Mouse (Mus musculus) retina, postnatal 7 days (tissue): Measurements from ENCODE around the gene Trub1.
A peak's percentile ranks its signal among the peaks of the same experiment; 100 is the strongest.

Experiments
- DNase-seq: peaks from one replicate; pipeline ENCODE4 v3.0.0-alpha.2; 2012; ENCODE audit warnings: low read depth, low spot score

Gene Trub1

DNA sequence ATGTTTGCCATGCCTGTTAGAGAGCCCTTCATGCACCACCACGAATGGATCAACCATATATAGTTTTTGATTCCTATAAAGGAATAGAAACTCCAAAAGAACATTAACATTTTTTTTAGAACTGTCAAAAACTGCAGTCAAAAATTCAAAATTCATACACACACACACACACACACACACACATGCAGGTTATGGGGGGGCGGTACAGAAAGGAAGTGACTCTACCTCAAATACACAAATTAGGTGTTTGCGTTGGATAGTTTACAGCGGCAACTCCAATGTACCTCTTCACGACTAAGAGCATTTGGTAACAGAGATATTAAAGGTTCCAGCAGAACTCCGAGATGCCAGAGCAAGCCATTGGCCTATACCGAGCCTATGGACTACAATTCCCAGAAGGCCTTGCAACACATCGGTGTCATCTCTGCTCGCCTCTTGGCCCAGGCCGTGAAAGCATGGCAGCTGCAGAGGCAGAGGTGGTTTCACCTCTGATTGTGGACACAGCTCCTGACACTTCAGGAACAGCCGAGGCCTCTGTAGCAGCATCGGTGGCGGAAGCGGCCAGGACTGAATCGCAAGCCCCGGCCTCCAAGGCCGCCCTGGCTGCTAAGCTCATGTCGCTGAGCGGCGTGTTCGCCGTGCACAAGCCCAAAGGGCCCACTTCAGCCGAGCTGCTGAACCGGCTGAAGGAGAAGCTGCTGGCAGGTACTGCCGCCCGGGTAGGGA is at the start of gene Trub1:
Trub1 (plus strand) TSS at position 421 of the 726 bp plus-strand sequence.
- peak; percentile 78 for DNase-seq

DNA sequence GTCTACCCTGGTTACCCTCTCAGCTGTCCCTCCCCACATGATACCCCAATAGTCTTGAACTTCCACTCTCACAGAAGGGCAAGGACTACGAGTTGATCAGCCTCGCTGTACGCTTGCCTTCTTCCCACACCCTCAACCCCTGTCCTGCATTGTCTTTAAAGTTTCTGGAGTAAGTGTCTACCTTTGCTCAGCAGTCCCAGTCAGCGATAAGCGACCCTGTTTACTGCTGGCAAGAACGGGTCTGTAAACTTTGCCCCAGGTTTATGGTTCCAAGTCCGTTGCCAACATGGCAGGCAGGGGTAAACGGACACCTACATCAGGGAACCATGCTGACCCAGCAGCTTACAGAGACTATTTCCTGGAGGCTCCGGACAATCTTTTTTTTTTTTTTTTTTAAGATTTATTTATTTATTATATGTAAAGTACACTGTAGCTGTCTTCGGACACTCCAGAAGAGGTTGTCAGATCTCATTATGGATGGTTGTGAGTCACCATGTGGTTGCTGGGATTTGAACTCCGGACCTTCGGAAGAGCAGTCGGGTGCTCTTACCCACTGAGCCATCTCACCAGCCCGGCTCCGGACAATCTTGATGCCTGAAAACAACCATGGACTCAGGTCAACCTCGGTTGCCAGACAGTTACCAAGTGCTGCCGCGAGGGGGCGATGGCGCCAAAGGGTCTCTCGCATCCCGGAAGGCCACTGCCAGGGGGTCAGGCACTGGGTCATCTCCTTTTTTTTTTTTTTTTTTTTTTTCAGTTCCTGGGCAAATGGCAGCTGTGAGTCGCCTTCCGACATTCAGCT is 48.8 kb upstream of the Trub1 start:
- DNase-seq, result peak; percentile 75

DNA sequence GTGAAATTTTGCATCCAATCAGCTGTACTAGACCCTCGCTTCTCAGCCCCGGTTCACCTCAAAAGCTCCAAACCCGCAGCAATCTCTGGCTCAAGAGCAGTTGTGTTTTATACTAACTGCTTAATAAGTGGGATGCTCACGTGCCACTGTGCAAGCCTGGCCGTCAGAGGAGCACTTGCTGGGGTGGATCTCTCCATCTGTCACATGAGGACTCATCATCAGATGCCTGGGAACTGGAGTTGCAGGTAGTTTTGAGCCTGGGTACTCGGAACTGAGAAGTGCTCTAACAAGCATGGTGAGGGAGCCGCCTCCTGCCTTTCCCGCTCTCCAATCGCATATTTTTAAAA is 48.2 kb upstream of the Trub1 start:
- no peak for DNase-seq

DNA sequence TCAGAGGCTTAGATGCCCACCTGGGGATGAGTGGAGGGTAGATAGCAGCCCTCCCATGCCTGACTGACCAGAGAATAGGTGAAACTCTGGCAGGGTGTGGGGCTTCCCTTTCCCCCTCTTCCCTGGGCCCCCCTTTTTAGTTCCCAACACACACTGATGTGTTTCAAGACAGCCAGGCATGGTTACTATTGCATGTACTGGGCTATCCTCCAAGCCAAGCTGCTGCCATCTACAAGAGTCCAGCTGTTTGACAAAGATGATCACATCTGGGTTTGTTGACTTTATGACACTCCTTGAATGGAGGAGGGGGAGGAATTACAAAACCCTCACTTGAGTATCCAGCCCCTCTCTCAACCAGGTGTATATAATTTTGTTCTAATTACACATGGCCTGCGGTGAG is 44.8 kb upstream of the Trub1 start:
- DNase-seq, result no peak

DNA sequence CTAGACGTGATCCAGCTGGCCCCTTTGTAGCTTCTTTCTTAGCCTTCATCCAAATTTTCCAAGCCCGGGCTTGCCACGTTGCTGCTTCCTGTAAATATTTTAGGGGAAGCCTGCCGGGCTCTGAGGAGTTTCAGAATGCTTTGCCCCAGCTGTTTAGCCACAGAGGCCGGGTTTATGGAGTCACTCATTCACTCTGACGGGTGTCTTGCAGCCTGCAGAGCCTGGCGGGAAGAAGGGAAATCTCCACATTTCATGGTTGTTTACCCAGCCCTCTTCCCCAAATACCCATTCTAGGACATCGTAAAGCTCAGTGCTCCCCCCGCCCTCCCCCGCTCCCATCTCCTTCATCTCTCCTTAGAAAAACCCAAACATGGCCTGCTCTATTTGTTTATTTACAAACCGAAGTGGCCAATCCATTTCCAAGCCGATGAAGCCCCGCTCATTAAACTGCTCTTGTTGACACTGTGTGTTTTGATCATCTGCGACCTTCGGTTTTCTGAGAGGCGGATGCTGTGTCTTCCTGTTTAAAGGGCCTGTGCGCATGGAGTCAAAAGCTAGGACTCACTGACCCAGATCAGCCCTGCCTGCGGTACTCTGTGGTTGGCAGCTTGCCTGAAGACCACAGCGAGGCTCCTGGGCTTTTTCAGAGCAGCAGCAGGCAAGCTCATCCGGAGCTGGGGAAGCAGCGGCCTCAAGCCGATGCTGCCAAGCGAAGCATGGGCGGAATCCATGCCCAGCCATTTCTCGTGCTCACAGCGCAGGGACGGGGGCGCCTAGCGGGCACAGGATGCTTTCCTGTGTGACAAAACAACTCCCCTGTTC is 41.1 kb upstream of the Trub1 start:
- DNase-seq, result peak; percentile 61

DNA sequence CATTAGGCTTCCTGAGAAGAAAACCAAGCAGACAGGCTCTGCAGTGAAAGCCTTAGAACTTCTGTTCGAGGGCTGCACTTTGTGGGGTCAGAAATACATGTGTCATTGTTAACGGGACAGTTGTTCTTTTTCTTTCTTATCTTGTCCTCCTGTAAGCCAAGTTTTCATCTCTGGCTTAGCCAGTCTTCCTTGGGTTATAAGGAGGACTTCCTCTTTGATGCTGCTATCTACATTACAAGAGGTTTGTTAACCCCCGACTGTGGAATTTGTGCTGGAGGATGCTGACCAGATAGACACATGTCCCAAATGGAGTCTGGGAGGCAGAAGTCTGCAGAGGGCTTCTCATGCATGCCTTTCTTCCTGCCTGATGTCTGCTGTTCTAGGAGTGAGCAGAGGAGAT is 39.5 kb upstream of the Trub1 start:
- DNase-seq, result no peak

DNA sequence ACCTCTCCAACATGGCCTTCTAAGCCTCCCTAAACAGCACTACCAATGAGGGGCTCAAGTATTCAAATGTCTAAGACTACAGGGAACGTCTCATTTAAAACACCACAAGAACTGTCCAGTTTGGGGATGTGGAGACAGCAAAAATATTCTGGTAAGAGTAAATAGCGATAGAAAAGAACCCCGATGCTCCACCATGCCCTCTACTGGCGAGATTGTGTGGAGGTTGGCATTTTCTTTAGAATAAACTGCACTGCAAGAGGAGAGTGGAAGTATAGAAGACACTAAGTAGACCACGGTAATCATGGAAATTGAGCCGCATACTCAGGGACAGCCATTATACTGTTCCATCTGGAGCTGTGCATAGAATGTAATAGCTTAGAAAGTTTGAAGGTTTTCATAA is 38.8 kb upstream of the Trub1 start:
- no peak for DNase-seq

DNA sequence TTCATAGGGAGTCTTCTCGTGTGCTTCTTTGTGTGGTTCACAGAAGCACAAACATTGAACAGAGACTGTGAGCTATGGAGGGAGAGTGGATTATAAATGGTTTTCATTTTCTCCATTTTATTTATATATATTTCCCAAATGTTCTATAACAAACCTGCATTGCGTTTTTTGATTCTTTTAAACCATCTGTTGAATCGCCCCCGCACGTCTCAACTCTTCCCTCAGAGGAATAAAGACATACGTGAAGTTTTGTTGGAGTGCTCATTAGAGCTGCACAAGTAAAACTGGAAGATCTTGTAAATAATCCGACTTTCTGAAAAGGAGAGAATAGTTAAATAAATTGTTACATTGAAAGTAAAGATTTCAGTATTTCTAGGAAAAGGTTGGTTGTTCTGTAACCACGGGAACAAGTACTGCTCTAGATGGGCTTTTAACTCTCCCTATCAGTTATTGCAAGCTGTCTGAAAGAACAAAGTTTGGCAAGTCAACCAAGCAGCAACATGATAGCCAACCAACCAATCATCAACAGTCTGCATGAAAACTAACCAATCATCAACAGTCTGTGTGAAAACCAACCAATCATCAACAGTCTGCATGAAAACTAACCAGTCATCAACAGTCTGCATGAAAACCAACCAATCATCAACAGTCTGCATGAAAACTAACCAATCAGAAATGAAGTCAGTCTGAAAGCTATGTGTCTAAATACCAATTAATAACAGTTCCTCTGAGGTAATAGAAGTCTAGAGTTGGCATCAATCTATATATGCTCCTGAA is 37.5 kb upstream of the Trub1 start:
- no peak for DNase-seq

DNA sequence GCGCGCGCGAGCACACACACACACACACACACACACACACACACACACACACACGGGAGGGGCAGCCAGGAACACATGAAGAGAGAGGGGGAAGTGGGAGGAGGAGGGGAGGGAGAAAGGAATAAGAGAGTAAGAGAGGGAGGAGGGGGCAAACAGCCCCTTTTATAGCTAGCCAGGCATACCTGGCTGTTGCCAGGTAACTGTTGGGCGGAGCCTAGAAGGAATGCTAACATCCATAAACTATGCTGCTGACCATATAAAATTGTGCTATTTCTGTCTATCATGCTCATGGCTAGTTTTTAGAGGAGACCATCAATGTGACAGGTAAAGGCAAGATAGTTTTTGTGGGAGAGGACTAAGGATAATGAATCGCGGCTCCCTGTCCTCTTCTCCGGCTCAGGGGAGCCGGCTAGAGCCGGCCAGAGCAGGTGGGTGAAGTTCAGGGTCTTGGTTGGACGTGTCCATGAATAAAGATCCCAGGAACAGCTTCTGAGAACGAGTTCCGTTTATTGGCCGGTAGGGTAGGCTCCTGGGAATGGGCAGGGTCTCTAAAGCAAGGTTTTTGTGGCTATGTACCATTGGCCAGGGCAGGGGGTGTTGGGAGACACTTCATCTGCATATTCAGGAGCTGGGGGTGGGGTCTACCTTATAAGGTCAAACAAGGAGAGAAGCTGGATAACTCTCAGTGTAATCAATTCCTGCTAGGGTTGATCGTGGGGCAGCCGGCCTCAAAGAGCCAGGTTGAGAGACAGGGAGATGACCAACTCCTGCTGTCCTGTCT is 34.7 kb upstream of the Trub1 start:
- DNase-seq, result no peak

DNA sequence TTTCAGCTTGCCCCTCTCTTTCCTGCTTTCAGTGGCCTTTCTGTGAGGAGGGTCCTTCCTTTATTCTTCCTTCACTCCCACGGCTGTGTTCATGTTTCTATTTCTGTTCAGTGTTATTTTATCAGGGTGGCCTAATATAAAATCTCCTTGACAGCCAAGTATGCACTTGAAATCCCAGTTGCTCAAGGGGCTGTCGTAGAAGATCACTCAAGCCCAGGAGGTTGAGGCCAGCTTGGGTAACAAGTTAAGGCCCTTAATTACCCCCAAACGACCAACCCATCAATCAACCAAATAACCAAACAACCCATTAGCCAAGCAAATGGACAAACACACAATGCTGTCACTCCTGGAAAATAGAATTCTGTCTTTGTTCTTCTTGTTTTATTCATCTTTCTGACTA is 29.3 kb upstream of the Trub1 start:
- no peak for DNase-seq

DNA sequence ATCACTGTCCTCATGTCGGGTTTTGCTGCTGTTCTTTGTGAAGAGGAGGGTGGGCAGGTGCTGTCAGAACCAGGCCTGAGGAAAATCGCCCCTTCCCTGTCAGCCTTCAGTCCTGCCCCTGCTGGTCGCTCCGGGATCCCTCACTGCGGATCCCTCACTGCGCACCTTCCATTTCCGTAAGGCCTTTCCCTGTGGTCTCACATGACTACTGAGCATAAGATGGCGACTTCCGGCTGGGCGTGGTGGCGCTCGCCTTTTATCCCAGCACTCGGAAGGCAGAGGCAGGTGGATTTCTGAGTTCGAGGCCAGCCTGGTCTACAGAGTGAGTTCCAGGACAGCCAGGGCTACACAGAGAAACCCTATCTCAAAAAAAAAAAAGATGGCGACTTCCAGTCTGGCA is 27.4 kb upstream of the Trub1 start:
- no peak for DNase-seq

DNA sequence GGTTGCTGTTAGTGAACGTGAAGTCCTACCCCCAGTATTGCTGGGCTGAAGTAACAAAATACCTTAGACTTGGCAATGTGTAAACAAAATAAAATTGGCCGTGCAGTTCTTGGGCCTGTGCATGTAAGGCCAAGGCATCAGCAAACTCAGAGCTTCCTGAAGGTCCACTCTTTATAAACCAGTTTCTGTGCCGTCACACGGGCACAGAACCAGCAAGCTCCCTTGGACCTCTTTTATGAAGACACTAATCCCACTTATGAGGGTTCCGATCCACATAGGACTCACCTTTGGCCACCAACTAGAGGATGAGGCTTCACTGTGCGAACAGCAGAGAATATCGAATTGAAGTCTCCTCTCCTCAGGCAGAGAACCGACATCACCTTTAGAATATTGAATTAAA is 25.9 kb upstream of the Trub1 start:
- no peak for DNase-seq

DNA sequence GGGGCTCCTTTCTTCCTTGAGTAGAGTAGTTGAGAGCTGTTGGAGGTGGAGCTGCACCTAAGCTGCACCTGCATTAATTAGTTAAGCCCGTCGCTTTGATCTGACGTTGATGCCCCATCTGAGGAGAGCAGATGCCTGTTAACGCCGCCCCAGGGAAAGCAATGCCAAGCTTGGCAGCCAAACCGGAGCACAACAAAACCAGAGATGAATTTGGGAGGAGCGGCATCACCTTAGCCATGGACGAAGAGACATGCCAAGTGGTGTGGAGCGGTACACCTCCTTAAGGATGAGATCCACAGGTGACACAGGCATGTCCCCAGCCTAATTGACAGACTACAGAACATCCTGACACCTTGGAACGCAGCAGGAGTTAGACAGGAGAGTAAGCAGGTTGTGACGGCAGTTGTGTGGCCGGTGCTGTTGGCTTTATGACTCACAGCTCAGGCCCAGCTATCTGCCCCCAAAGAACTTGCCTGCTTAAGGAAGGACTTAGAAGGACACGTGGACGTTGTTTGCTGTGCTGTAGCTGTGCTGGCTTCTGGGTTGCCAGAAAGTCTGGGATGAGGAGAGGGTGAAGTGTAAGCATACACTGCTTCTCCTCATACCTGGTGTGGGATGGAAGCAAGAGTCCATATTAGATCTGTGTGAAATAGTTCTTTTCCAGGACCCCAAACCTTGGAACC is 24.8 kb upstream of the Trub1 start:
- DNase-seq, result no peak

DNA sequence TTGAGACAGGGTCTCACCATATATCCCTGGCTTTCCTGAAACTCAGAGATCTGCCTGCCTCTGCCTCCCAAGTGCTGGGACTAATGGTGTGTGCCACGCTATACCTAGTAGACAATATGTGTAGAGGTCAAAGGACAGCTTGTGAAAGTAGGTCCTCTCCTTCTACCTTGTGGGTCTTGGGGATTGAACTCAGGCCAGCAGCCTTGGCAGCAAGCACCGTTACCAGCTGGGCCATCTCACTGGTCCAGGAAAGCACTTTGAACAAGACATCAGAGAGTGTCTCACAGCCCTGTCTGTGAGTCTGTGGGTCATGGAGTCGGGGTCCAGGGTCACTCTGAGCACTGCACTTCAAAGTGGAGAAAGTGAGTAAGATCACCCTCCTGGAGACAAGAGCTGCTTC is 24.1 kb upstream of the Trub1 start:
- no peak for DNase-seq

DNA sequence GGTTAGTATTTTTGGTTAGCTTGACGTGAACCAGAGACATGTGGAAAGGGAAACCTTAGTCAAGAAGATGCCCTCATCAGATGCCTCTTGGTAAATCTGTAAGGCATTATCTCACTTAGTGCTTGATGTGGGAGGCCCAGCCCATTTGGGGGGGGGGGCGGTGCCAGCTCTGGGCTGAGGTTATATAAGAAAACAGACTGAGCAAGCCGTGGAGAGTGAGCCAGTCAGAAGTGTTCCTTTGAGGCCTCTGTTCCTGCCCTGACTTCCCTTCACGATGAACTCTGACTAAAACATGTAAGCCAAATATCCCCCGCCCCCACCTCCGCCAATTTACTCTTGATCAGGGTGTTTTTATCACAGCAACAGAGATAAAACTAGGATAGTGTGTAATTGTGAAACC is 22.8 kb upstream of the Trub1 start:
- DNase-seq, result no peak

DNA sequence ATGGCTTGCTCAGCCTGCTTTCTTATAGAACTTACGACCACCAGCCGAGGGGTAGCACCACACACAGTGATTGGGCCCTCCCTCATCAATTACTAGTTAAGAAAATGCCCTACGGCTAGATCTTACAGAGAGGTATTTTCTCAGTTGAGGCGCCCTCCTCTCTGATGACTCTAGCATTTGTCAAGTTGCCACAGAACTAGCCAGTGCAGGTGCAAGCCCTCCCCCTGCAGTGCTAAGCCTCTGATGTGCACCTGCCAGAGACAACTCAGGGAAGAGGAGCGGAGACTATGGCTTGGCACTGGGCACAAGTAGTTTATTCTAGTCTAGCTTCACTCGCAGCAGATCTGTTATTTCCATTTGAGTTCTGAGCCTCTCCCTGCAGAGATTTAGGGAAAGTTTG is 21.2 kb upstream of the Trub1 start:
- no peak for DNase-seq

DNA sequence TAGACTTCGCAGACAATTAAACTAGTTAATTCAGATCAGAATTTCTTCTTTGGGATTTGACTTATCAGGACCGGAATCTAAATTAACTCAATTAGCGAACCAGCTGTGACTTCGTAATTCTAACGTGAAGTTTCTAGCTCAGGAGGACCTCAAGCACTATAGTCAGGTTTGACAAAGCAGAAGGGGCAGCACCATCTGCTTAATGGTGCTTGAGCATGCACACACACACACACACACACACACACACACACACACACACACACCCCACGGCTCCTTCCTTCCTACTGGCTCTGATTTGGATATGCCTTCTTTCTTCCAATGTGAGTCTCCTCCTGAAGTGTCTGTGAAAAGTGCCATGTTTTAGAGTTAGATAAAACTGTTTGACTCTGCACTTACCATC is 18.7 kb upstream of the Trub1 start:
- DNase-seq, result no peak

DNA sequence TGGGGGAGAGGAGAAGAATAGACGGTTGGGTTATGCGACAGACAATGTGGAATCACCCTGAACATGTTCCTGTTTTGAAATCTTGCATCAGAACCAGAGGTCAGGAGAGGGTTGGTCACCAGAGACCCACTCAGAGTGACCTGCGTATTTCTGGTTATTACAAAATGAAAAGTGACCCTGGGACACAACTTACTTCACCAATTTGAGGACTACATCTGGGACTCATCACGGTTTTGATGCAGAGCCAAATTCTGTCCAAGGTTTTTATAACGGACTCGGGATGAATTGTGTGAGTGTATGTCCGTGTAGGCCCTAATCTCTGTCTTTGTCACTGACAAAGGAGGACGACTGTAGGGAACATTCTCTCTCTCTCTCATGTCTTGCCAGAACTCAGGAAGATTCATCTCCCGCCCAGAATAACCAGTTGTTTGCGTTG is 16.1 kb upstream of the Trub1 start:
- no peak for DNase-seq

DNA sequence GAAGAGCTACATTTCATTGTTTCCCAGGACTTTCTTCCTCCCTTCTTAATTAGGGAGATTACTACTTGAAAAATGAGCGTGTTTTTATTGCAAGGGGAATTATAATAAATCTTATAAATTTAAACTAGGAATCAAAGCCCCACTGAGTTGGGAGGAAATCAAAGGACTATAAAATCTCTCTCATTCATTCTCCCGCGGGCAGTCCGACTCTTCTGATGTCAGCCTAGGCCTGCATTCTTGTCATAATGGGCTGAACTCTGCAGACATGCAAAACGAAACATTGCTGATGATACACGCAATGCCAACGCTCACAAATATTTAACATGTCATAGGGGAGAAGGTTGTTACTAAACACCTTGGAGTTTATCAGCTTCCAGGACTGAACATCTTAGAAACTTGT is 15.7 kb upstream of the Trub1 start:
- no peak for DNase-seq

DNA sequence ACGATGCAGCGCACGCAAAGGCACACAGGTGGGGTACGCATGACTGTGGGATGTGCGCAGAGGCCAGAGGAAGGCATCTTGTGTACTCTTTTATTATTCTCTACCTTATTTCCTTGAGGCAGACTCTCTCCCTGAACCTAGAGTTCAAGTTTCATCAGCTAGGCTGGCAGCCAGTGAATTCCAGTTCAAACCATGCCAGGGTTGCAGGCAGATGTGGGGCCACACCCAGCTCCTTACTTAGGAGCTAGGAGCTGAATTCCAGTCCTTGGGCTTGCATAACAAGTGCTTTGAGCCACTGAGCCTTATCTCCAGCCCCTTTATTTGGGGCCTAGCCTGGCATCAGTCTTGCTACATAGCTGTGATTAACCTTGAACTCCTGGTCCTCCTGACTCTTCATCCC is 13.4 kb upstream of the Trub1 start:
- no peak for DNase-seq
